Mouse (Mus musculus) liver, embryonic 15.5 days (tissue): ENCODE results near the gene Tmco4. TPM values are rescaled to one million over a fixed set of nuclear protein-coding genes. Genes with fewer than 3 reads are reported as not detected.
A peak's percentile ranks its signal among the peaks of the same experiment; 100 is the strongest.

Source experiments
- ATAC-seq: fragments of 200-750 bp; cut with Nextera tagmentation; 2 replicates; pipeline ENCODE4 v1.8.0; 2017; ENCODE audit warnings: moderate number of reproducible peaks, mild to moderate bottlenecking, moderate library complexity; ENCODE audit not compliant: insufficient read depth
- H3K27ac ChIP-seq: fragments of 300-500 bp; sonication (generic); replicated peaks from 2 replicates; pipeline ENCODE4 v1.5.1; 2015; ENCODE audit warnings: mild to moderate bottlenecking, inconsistent platforms
- H3K27me3 ChIP-seq: fragments of 300-500 bp; sonication (generic); 2 replicates; pipeline ENCODE4 v1.6.1; 2015; ENCODE audit warnings: mild to moderate bottlenecking, inconsistent platforms
- H3K36me3 ChIP-seq: fragments of 300-500 bp; sonication (generic); replicated peaks from 2 replicates; pipeline ENCODE4 v1.6.1; 2015; ENCODE audit warnings: moderate library complexity, mild to moderate bottlenecking, inconsistent platforms
- H3K4me1 ChIP-seq: fragments of 300-500 bp; sonication (generic); replicated peaks from 2 replicates; pipeline ENCODE4 v1.6.1; 2015; ENCODE audit warnings: inconsistent platforms
- H3K4me2 ChIP-seq: fragments of 300-500 bp; sonication (generic); 2 replicates; pipeline ENCODE4 v1.6.1; 2015; ENCODE audit warnings: moderate library complexity, mild to moderate bottlenecking, inconsistent platforms
- H3K4me3 ChIP-seq: fragments of 300-500 bp; sonication (generic); replicated peaks from 2 replicates; pipeline ENCODE4 v1.5.1; 2015; ENCODE audit warnings: mild to moderate bottlenecking, inconsistent platforms
- H3K9ac ChIP-seq: fragments of 300-500 bp; sonication (generic); 2 replicates; pipeline ENCODE4 v1.6.1; 2015; ENCODE audit warnings: moderate library complexity, mild to moderate bottlenecking, inconsistent platforms
- H3K9me3 ChIP-seq: fragments of 300-500 bp; sonication (generic); replicated peaks from 2 replicates; pipeline ENCODE4 v1.6.1; 2016; ENCODE audit warnings: inconsistent platforms
- WGBS: fragments of 180-500 bp; shearing (Covaris S2); methylation state at CpG from one replicate; pipeline ENCODE4 v1.1.7; 2015; ENCODE audit warnings: mixed read lengths; ENCODE audit not compliant: insufficient replicate concordance; 5-methylcytosine and 5-hydroxymethylcytosine counted together
- polyA plus RNA-seq: library from polyadenylated mRNA; unstranded; fragments of >200 nt; fragmentation: Nextera tagmentation; extraction: Ambion mirVana; gene quantifications from 2 replicates; pipeline ENCODE4 v1.2.1, GENCODE M21; 2015

Gene Tmco4
- polyA plus RNA-seq, 1 experiment from 2014 or later = 2.9 TPM

- 70% methylated on average over 15 of the region's 15 CpGs for WGBS
- Histone ChIP-seq H3K4me3 (no peak overlapping the region), H3K36me3 (no peaks in the 10 kb centered on the region), H3K4me2 (no peak overlapping the region), H3K27ac (no peak overlapping the region), H3K9ac (no peak overlapping the region), H3K27me3 (no peaks in the 10 kb centered on the region; the same call in 1 of the 2 replicates), H3K4me1 (no peaks in the 10 kb centered on the region), H3K9me3 (no peaks in the 10 kb centered on the region)
- ATAC-seq = no peak
Measured at GRCm38 (mm10) chr4:138959120-138959519, 13.6 kb upstream of the Tmco4 start.

- no peaks in the 10 kb centered on the region; the same call in 1 of the 2 replicates for H3K27me3 ChIP-seq
- H3K27ac ChIP-seq = no peak overlapping the region
- WGBS = 68% methylated on average over 7 of the region's 7 CpGs
- no peak overlapping the region for H3K4me2 ChIP-seq
- H3K9me3 ChIP-seq = no peaks in the 10 kb centered on the region
- no peak for ATAC-seq
- H3K36me3 ChIP-seq = no peaks in the 10 kb centered on the region
- no peak overlapping the region for H3K9ac ChIP-seq
- no peaks in the 10 kb centered on the region for H3K4me1 ChIP-seq
- H3K4me3 ChIP-seq = no peak overlapping the region
Measured at GRCm38 (mm10) chr4:138959926-138960325, 12.8 kb upstream of the Tmco4 start.

- H3K27me3 ChIP-seq = no peaks in the 10 kb centered on the region; the same call in 1 of the 2 replicates
- H3K4me2 ChIP-seq = no peak overlapping the region
- no peak overlapping the region for H3K9ac ChIP-seq
- no peak overlapping the region for H3K4me3 ChIP-seq
- no peak overlapping the region for H3K27ac ChIP-seq
- H3K4me1 ChIP-seq = peaks cover 2% of the 10 kb centered on the region; the same call in 1 of the 2 replicates
- H3K9me3 ChIP-seq = no peaks in the 10 kb centered on the region
- ATAC-seq = no peak
- 56% methylated on average over 5 of the region's 5 CpGs for WGBS
- no peaks in the 10 kb centered on the region for H3K36me3 ChIP-seq
Measured at GRCm38 (mm10) chr4:138962719-138963118, 10.0 kb upstream of the Tmco4 start.

- Histone ChIP-seq H3K4me3 (no peak overlapping the region), H3K27ac (no peak overlapping the region), H3K27me3 (no peaks in the 10 kb centered on the region), H3K4me2 (no peak overlapping the region), H3K9me3 (no peaks in the 10 kb centered on the region), H3K4me1 (peaks cover 24% of the 10 kb centered on the region), H3K9ac (no peak overlapping the region), H3K36me3 (no peaks in the 10 kb centered on the region)
- 62% methylated on average over 5 of the region's 5 CpGs for WGBS
- ATAC-seq = no peak
Measured at GRCm38 (mm10) chr4:138965871-138966270, 6.8 kb upstream of the Tmco4 start.

GRCm38 (mm10) chr4:138966866-138967265 lies 5.8 kb upstream of the Tmco4 start, which contains the start of gene Rnf186:
Gene Rnf186 (plus strand): TSS chr4:138967112.
- Histone ChIP-seq H3K4me2 (no peak within 1 kb of the TSS), H3K4me3 (no peak within 1 kb of the TSS), H3K4me1 (peaks cover 29% of the 10 kb centered on the region), H3K9ac (no peak within 1 kb of the TSS), H3K9me3 (no peaks in the 10 kb centered on the region), H3K27me3 (no peaks in the 10 kb centered on the region), H3K36me3 (no peaks in the 10 kb centered on the region), H3K27ac (no peak within 1 kb of the TSS)
- ATAC-seq = no peak
- 76% methylated on average over 13 of the region's 13 CpGs for WGBS

- H3K4me3 ChIP-seq = no peak overlapping the region
- H3K9me3 ChIP-seq = no peaks in the 10 kb centered on the region
- no peaks in the 10 kb centered on the region for H3K27me3 ChIP-seq
- peaks cover 35% of the 10 kb centered on the region for H3K4me1 ChIP-seq
- H3K36me3 ChIP-seq = no peaks in the 10 kb centered on the region
- ATAC-seq = no peak
- WGBS = 73% methylated on average over 15 of the region's 15 CpGs
- no peak overlapping the region for H3K9ac ChIP-seq
- no peak overlapping the region for H3K27ac ChIP-seq
- H3K4me2 ChIP-seq = no peak overlapping the region
Measured at GRCm38 (mm10) chr4:138967485-138967884, 5.2 kb upstream of the Tmco4 start.

- ATAC-seq = no peak
- Histone ChIP-seq H3K9ac (no peak overlapping the region), H3K27ac (no peak overlapping the region), H3K4me2 (peak overlapping the region; percentile 7; the same call in 1 of the 2 replicates), H3K36me3 (no peaks in the 10 kb centered on the region), H3K4me3 (no peak overlapping the region), H3K27me3 (no peaks in the 10 kb centered on the region), H3K4me1 (peaks cover 48% of the 10 kb centered on the region), H3K9me3 (no peaks in the 10 kb centered on the region)
- 36% methylated on average over 16 of the region's 16 CpGs for WGBS
Measured at GRCm38 (mm10) chr4:138968772-138969556, 3.7 kb upstream of the Tmco4 start.

- Histone ChIP-seq H3K27ac (no peak overlapping the region), H3K27me3 (no peaks in the 10 kb centered on the region), H3K4me2 (no peak overlapping the region), H3K4me3 (no peak overlapping the region), H3K36me3 (no peaks in the 10 kb centered on the region), H3K9me3 (no peaks in the 10 kb centered on the region), H3K4me1 (peaks cover 51% of the 10 kb centered on the region), H3K9ac (no peak overlapping the region)
- no peak for ATAC-seq
- 49% methylated on average over 9 of the region's 9 CpGs for WGBS
Measured at GRCm38 (mm10) chr4:138969736-138970135, 3.0 kb upstream of the Tmco4 start.

- Histone ChIP-seq H3K27me3 (no peaks in the 10 kb centered on the region), H3K27ac (peak overlapping the region; percentile 48; the same call in 1 of the 2 replicates), H3K9ac (no peak overlapping the region), H3K36me3 (no peaks in the 10 kb centered on the region), H3K4me3 (no peak overlapping the region), H3K9me3 (no peaks in the 10 kb centered on the region), H3K4me1 (peaks cover 51% of the 10 kb centered on the region), H3K4me2 (no peak overlapping the region)
- 79% methylated on average over 6 of the region's 6 CpGs for WGBS
- ATAC-seq = no peak
Measured at GRCm38 (mm10) chr4:138971371-138971770, 1.3 kb upstream of the Tmco4 start.

- H3K36me3 ChIP-seq = no peaks in the 10 kb centered on the region
- 13% methylated on average over 20 of the region's 20 CpGs for WGBS
- peaks cover 49% of the 10 kb centered on the region for H3K4me1 ChIP-seq
- H3K4me3 ChIP-seq = peak overlapping the region; percentile 75
- no peaks in the 10 kb centered on the region for H3K27me3 ChIP-seq
- peak overlapping the region; percentile 90 for H3K27ac ChIP-seq
- no peaks in the 10 kb centered on the region for H3K9me3 ChIP-seq
- peak overlapping the region; percentile 96 for H3K4me2 ChIP-seq
- peak overlapping the region; percentile 79 for H3K9ac ChIP-seq
- ATAC-seq = peak; percentile 13; the same call in 1 of the 2 replicates
Measured at GRCm38 (mm10) chr4:138972139-138972826, 405 bp upstream of the Tmco4 start.

GRCm38 (mm10) chr4:138973719-138974115 lies 1.0 kb downstream of the Tmco4 start:
- peak overlapping the region; percentile 79 for H3K9ac ChIP-seq
- H3K27me3 ChIP-seq = no peaks in the 10 kb centered on the region
- H3K27ac ChIP-seq = peak overlapping the region; percentile 90
- H3K9me3 ChIP-seq = no peaks in the 10 kb centered on the region
- H3K4me3 ChIP-seq = peak overlapping the region; percentile 75
- WGBS = 32% methylated on average over 3 of the region's 3 CpGs
- peak overlapping the region; percentile 96 for H3K4me2 ChIP-seq
- ATAC-seq = no peak
- no peaks in the 10 kb centered on the region for H3K36me3 ChIP-seq
- peaks cover 42% of the 10 kb centered on the region for H3K4me1 ChIP-seq
